Mouse (Mus musculus): ENCODE data around the gene Fam117b.

DNA sequence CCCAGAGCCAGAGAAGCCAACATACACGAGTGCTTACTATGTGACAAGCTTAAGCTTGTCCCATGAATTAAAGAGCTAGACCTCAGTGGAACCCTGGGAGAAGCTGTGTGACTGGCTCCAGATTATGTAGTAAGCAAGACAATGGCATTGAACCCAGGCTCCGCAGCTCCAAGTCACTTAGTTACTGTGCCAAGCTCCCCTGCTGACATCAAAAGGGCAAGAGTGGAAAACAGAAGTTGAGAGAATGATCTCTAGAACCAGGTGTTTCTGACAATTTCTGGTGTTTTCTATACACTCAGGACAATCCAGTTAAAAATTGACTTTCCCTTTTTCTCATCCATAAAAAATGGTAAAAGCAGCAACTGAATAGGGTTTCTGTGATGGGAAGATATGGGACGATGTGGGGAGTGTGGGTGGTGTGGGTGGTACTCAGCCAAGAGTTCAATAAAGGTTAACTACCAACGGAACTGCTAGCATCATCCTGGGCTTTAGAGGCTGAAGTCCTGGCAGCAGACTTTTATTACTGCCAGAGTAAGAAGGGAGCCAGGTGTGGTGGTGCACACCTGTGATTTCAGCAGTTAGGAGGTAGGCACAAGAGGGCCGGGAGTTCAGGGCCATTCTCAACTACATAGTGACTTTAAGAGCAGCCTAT lies 15.5 kb upstream of the Fam117b start:
- TF ChIP-seq CTCF (IDR thresholded peaks at IDR 0.05; ENCODE audit: extremely low read depth, insufficient read depth, insufficient read length, insufficient replicate concordance), result no peak
- TF ChIP-seq POLR2A (IDR thresholded peaks at IDR 0.05; ENCODE audit: low read depth, low read length), result no peak

All from spleen, adult 2 months (tissue).